Mouse (Mus musculus) MEL (cell line): Measurements from ENCODE around the gene Rhd.

Experiments
- MAFK ChIP-seq: IDR thresholded peaks from 2 replicates; pipeline ENCODE4 v1.6.1; 2011; ENCODE audit warnings: low read depth, mild to moderate bottlenecking, low read length, improper control_type of control experiment, borderline replicate concordance
- POLR2A ChIP-seq, 2 experiments: IDR thresholded peaks; 2 replicates each; pipeline ENCODE4 v1.6.1; 2011 to 2012; ENCODE audit warnings: low read length in 2 of 2, mild to moderate bottlenecking in 2 of 2, control low read depth in 1 of 2, improper control_type of control experiment in 1 of 2, low read depth in 1 of 2, moderate library complexity in 1 of 2; ENCODE audit not compliant: control insufficient read depth in 1 of 2, insufficient read depth in 1 of 2, poor library complexity in 1 of 2
- POLR2AphosphoS2 ChIP-seq: IDR thresholded peaks from 2 replicates; pipeline ENCODE4 v1.6.1; 2011; ENCODE audit warnings: low read length, improper control_type of control experiment
- SMC3 ChIP-seq: IDR thresholded peaks from 2 replicates; pipeline ENCODE4 v1.6.1; 2011; ENCODE audit warnings: low read depth, low read length, improper control_type of control experiment
- ZC3H11A ChIP-seq: IDR thresholded peaks from 2 replicates; pipeline ENCODE4 v1.6.1; 2012; ENCODE audit warnings: low read depth, mild to moderate bottlenecking, inconsistent platforms, low read length, improper control_type of control experiment

DNA sequence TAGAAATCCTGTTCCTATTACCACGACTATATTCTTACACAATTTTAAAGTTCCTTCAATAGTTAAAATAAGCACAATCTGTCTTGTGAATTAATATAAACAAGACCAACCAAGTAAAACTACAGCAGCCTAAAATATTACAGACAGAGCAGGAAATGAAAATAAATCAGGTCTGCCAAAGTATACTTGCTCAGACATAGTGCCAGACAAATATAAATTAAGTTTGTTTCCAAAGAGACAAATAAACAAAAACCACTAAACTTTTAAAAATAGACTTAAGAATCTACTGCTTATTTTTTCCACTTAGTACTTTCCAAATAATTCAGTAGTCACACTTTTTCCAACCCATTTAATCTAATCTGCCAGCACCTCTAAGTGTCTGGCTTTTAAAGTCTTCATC is 43.3 kb upstream of the Rhd start:
- TF ChIP-seq POLR2AphosphoS2 (no peak), POLR2A (IDR thresholded peaks at IDR 0.05; ENCODE audit: control insufficient read depth in 1 of 2, insufficient read depth in 1 of 2, low read depth in 1 of 2, low read length in 2 of 2, poor library complexity in 1 of 2) (no peak), MAFK (no peak), SMC3 (no peak), ZC3H11A (no peak)
